Mouse (Mus musculus) midbrain, postnatal 0 days (tissue): ENCODE results near the gene Fndc5. TPM values are rescaled to one million over a fixed set of nuclear protein-coding genes. Genes with fewer than 3 reads are reported as not detected.

ENCODE experiments used
- ATAC-seq: fragments of 200-750 bp; cut with Nextera tagmentation; 2 replicates; pipeline ENCODE4 v1.8.0; 2017; ENCODE audit warnings: moderate number of reproducible peaks, mild to moderate bottlenecking, moderate TSS enrichment, moderate library complexity; ENCODE audit not compliant: low FRiP score
- DNase-seq: peaks from one replicate; pipeline ENCODE4 v3.0.0-alpha.2; 2015; ENCODE audit warnings: low spot score
- H3K27ac ChIP-seq: fragments of 300-500 bp; sonication (generic); 2 replicates; pipeline ENCODE4 v1.5.1; 2014; ENCODE audit warnings: low read depth, mild to moderate bottlenecking, low read length, mixed read lengths
- H3K27me3 ChIP-seq: fragments of 300-500 bp; sonication (generic); 2 replicates; pipeline ENCODE4 v1.6.1; 2014; ENCODE audit warnings: low read length, control low read depth, mixed read lengths; ENCODE audit not compliant: insufficient read depth
- H3K36me3 ChIP-seq: fragments of 300-500 bp; sonication (generic); 2 replicates; pipeline ENCODE4 v1.6.1; 2014; ENCODE audit warnings: low read length, control low read depth, mixed read lengths; ENCODE audit not compliant: insufficient read depth
- H3K4me1 ChIP-seq: fragments of 300-500 bp; sonication (generic); 2 replicates; pipeline ENCODE4 v1.6.1; 2014; ENCODE audit warnings: mild to moderate bottlenecking, control low read depth, antibody characterized with exemption, low read length, mixed read lengths; ENCODE audit not compliant: insufficient read depth
- H3K4me2 ChIP-seq: fragments of 300-500 bp; sonication (generic); 2 replicates; pipeline ENCODE4 v1.6.1; 2014; ENCODE audit warnings: low read depth, mild to moderate bottlenecking, low read length, mixed read lengths; ENCODE audit not compliant: poor library complexity, severe bottlenecking
- H3K4me3 ChIP-seq: fragments of 300-500 bp; sonication (generic); 2 replicates; pipeline ENCODE4 v1.5.1; 2014; ENCODE audit warnings: low read depth, mild to moderate bottlenecking, low read length, moderate library complexity
- H3K9ac ChIP-seq: fragments of 300-500 bp; sonication (generic); replicated peaks from 2 replicates; pipeline ENCODE4 v1.6.1; 2014; ENCODE audit warnings: mild to moderate bottlenecking, low read length, moderate library complexity, mixed read lengths; ENCODE audit not compliant: poor library complexity, severe bottlenecking
- H3K9me3 ChIP-seq: fragments of 300-500 bp; sonication (generic); 2 replicates; pipeline ENCODE4 v1.6.1; 2016; ENCODE audit warnings: low read length, control low read depth
- CTCF ChIP-seq: IDR thresholded peaks from 2 replicates; pipeline ENCODE4 v1.5.1; 2016; ENCODE audit warnings: antibody characterized with exemption, mild to moderate bottlenecking
- WGBS: fragments of 180-500 bp; shearing (Covaris S2); extraction: QIAGEN DNeasy Blood & Tissue Kit; methylation state at CpG from one replicate; pipeline ENCODE4 v1.1.7; 2014; 5-methylcytosine and 5-hydroxymethylcytosine counted together
- polyA plus RNA-seq: library from polyadenylated mRNA; unstranded; fragments of >200 nt; fragmentation: Nextera tagmentation; extraction: Ambion mirVana; gene quantifications from 2 replicates; pipeline ENCODE4 v1.2.1, GENCODE M21; 2015
- total RNA-seq: library from RNA; depleted of rRNA; stranded (reverse); fragments of >200 nt; gene quantifications from 2 replicates; pipeline ENCODE4 v1.2.3, GENCODE M21; 2014

Fndc5 gene
- total and polyA plus RNA-seq, 2 experiments from 2014 or later: 14.6 to 36.3 TPM

GRCm38 (mm10) chr4:129141560-129142438 is 5.0 kb downstream of the Fndc5 start:
- Histone ChIP-seq H3K4me2 (no peak overlapping the region), H3K4me3 (no peak overlapping the region), H3K9ac (no peak overlapping the region), H3K36me3 (0 out of 2 replicates have a peak, but pooled peaks cover 6% of the 10 kb centered on the region), H3K9me3 (no peaks in the 10 kb centered on the region), H3K4me1 (peaks cover 7% of the 10 kb centered on the region; the same call in 1 of the 2 replicates), H3K27ac (no peak overlapping the region), H3K27me3 (no peaks in the 10 kb centered on the region)
- 62% methylated on average over 17 of the region's 17 CpGs for WGBS
- DNase-seq: no peak
- TF ChIP-seq CTCF: no peak
- no peak for ATAC-seq

- no peak overlapping the region for H3K27ac ChIP-seq
- DNase-seq: no peak
- H3K4me3 ChIP-seq: no peak overlapping the region
- no peak for TF ChIP-seq CTCF
- ATAC-seq: no peak
- H3K9me3 ChIP-seq: no peaks in the 10 kb centered on the region
- 84% methylated on average over 11 of the region's 11 CpGs for WGBS
- no peaks in the 10 kb centered on the region for H3K27me3 ChIP-seq
- no peak overlapping the region for H3K9ac ChIP-seq
- H3K36me3 ChIP-seq: 0 out of 2 replicates have a peak, but pooled peaks cover 6% of the 10 kb centered on the region
- H3K4me1 ChIP-seq: peaks cover 7% of the 10 kb centered on the region; the same call in 1 of the 2 replicates
- no peak overlapping the region for H3K4me2 ChIP-seq
Observed at GRCm38 (mm10) chr4:129142439-129143045, 5.7 kb downstream of the Fndc5 start.

GRCm38 (mm10) chr4:129143509-129143908 is 6.7 kb downstream of the Fndc5 start:
- no peak overlapping the region for H3K27ac ChIP-seq
- no peak overlapping the region for H3K4me2 ChIP-seq
- peaks cover 7% of the 10 kb centered on the region; the same call in 1 of the 2 replicates for H3K4me1 ChIP-seq
- H3K9me3 ChIP-seq: no peaks in the 10 kb centered on the region
- H3K27me3 ChIP-seq: no peaks in the 10 kb centered on the region
- no peak overlapping the region for H3K9ac ChIP-seq
- no peak overlapping the region for H3K4me3 ChIP-seq
- DNase-seq (no peak), ATAC-seq (no peak)
- 80% methylated on average over 5 of the region's 5 CpGs for WGBS
- TF ChIP-seq CTCF: no peak
- 0 out of 2 replicates have a peak, but pooled peaks cover 6% of the 10 kb centered on the region for H3K36me3 ChIP-seq

GRCm38 (mm10) chr4:129144401-129145367 is 7.9 kb downstream of the Fndc5 start:
- DNase-seq: peak; percentile 82
- TF ChIP-seq CTCF: no peak

GRCm38 (mm10) chr4:129145411-129145810 is 8.6 kb downstream of the Fndc5 start:
- Histone ChIP-seq H3K27ac (peak overlapping the region; percentile 68), H3K4me1 (peaks cover 7% of the 10 kb centered on the region; the same call in 1 of the 2 replicates), H3K4me2 (no peak overlapping the region), H3K9ac (no peak overlapping the region), H3K4me3 (no peak overlapping the region), H3K36me3 (peaks cover 16% of the 10 kb centered on the region; the same call in 1 of the 2 replicates), H3K9me3 (no peaks in the 10 kb centered on the region), H3K27me3 (no peaks in the 10 kb centered on the region)
- WGBS: 71% methylated on average over 4 of the region's 4 CpGs
- no peak for DNase-seq
- TF ChIP-seq CTCF: no peak
- no peak for ATAC-seq

More at GRCm38 (mm10) chr4:129144401-129145367, 7.9 kb downstream of the Fndc5 start:
- Histone ChIP-seq H3K4me1 (peaks cover 7% of the 10 kb centered on the region; the same call in 1 of the 2 replicates), H3K27ac (peak overlapping the region; percentile 68), H3K36me3 (peaks cover 13% of the 10 kb centered on the region; the same call in 1 of the 2 replicates), H3K4me2 (no peak overlapping the region), H3K4me3 (no peak overlapping the region), H3K9me3 (no peaks in the 10 kb centered on the region), H3K27me3 (no peaks in the 10 kb centered on the region), H3K9ac (no peak overlapping the region; the same call in 1 of the 2 replicates)
- ATAC-seq: peak; percentile 61; the same call in 1 of the 2 replicates
- 41% methylated on average over 16 of the region's 16 CpGs for WGBS
